Mouse (Mus musculus): ENCODE measurements around the gene Gm17409. TPM values are rescaled to one million over a fixed set of nuclear protein-coding genes. Genes with fewer than 3 reads are reported as not detected.

The Gm17409 gene
- polyA plus RNA-seq, 1 experiment = 0.15 TPM

- no peak overlapping the region for H3K27ac ChIP-seq (ENCODE audit: control insufficient read depth, insufficient read depth, low read depth, low read length)
- H3K4me1 ChIP-seq (ENCODE audit: control insufficient read depth, insufficient read depth, low read length) = peaks cover 3% of the 10 kb centered on the region; the same call in 1 of the 2 replicates
- H3K4me3 ChIP-seq (ENCODE audit: control insufficient read depth, low read depth, low read length) = no peak overlapping the region
- H3K27me3 ChIP-seq (ENCODE audit: control insufficient read depth, insufficient read depth, low read length) = no peaks in the 10 kb centered on the region
- TF ChIP-seq POLR2A (IDR thresholded peaks at IDR 0.05; ENCODE audit: control insufficient read depth, low read depth, low read length) = no peak
- no peak for TF ChIP-seq CTCF (IDR thresholded peaks at IDR 0.05; ENCODE audit: control insufficient read depth, insufficient read depth, insufficient replicate concordance, low read depth, low read length)
- no peaks in the 10 kb centered on the region for H3K36me3 ChIP-seq (ENCODE audit: control insufficient read depth, insufficient read depth, low read length)
These were observed 47.0 kb downstream of the Gm17409 start for GRCm38 (mm10) chr2:58516920-58517319.

- Histone ChIP-seq H3K36me3 (ENCODE audit: control insufficient read depth, insufficient read depth, low read length) (no peaks in the 10 kb centered on the region), H3K27ac (ENCODE audit: control insufficient read depth, insufficient read depth, low read depth, low read length) (no peak overlapping the region), H3K4me3 (ENCODE audit: control insufficient read depth, low read depth, low read length) (no peak overlapping the region), H3K4me1 (ENCODE audit: control insufficient read depth, insufficient read depth, low read length) (peaks cover 3% of the 10 kb centered on the region; the same call in 1 of the 2 replicates), H3K27me3 (ENCODE audit: control insufficient read depth, insufficient read depth, low read length) (no peaks in the 10 kb centered on the region)
- no peak for TF ChIP-seq CTCF (IDR thresholded peaks at IDR 0.05; ENCODE audit: control insufficient read depth, insufficient read depth, insufficient replicate concordance, low read depth, low read length)
- no peak for TF ChIP-seq POLR2A (IDR thresholded peaks at IDR 0.05; ENCODE audit: control insufficient read depth, low read depth, low read length)
These were observed 48.6 kb downstream of the Gm17409 start for GRCm38 (mm10) chr2:58518517-58518916.

Other genes with a start within 250 kb of the Gm17409 start
- 0.48 and 1.4 TPM in 2 replicates for gene Acvr1c, start 112.2 kb upstream of the Gm17409 start, polyA plus RNA-seq (2012; rRNA removed)
- 2.0 and 2.3 TPM in 2 replicates for gene Acvr1, start 97.0 kb downstream of the Gm17409 start, polyA plus RNA-seq (2012; rRNA removed)
- gene Upp2, start 97.2 kb downstream of the Gm17409 start, polyA plus RNA-seq (2012; rRNA removed) = 6.6 and 7.0 TPM in 2 replicates